Mouse (Mus musculus): Measurements from ENCODE around the gene Xpa.

Xpa gene

GRCm38 (mm10) chr4:46195781-46196487 is at the start of gene Xpa:
TSS of gene Xpa (minus strand) at chr4:46196311.
- DNase-seq (ENCODE audit: low spot score): peak; percentile 95

GRCm38 (mm10) chr4:46235871-46236270 is 39.8 kb upstream of the Xpa start:
- DNase-seq (ENCODE audit: low spot score): no peak

- no peak for DNase-seq (ENCODE audit: low spot score)
These were observed 38.6 kb upstream of the Xpa start for GRCm38 (mm10) chr4:46234739-46235138.

GRCm38 (mm10) chr4:46226972-46227535 is 30.9 kb upstream of the Xpa start:
- DNase-seq (ENCODE audit: low spot score): no peak

- no peak for DNase-seq (ENCODE audit: low spot score)
These were observed 25.0 kb upstream of the Xpa start for GRCm38 (mm10) chr4:46221090-46221489.

GRCm38 (mm10) chr4:46202562-46203126 is 6.5 kb upstream of the Xpa start:
- DNase-seq (ENCODE audit: low spot score): no peak

- peak; percentile 74 for DNase-seq (ENCODE audit: low spot score)
These were observed 5.9 kb upstream of the Xpa start for GRCm38 (mm10) chr4:46201834-46202561.

- no peak for DNase-seq (ENCODE audit: low spot score)
These were observed 2.0 kb upstream of the Xpa start for GRCm38 (mm10) chr4:46198064-46198463.

- DNase-seq (ENCODE audit: low spot score): no peak
These were observed 402 bp upstream of the Xpa start for GRCm38 (mm10) chr4:46196513-46196912.

- peak; percentile 31 for DNase-seq (ENCODE audit: low spot score)
These were observed 4.1 kb downstream of the Xpa start for GRCm38 (mm10) chr4:46192011-46192410.

- DNase-seq (ENCODE audit: low spot score): no peak
These were observed 9.6 kb downstream of the Xpa start for GRCm38 (mm10) chr4:46186466-46186865.

- no peak for DNase-seq (ENCODE audit: low spot score)
These were observed 10.2 kb downstream of the Xpa start for GRCm38 (mm10) chr4:46185890-46186289.

GRCm38 (mm10) chr4:46185423-46185822 is 10.7 kb downstream of the Xpa start:
- DNase-seq (ENCODE audit: low spot score): no peak

GRCm38 (mm10) chr4:46182181-46182580 is 13.9 kb downstream of the Xpa start:
- no peak for DNase-seq (ENCODE audit: low spot score)

GRCm38 (mm10) chr4:46181168-46181567 is 14.9 kb downstream of the Xpa start:
- no peak for DNase-seq (ENCODE audit: low spot score)

- DNase-seq (ENCODE audit: low spot score): no peak
These were observed 18.6 kb downstream of the Xpa start for GRCm38 (mm10) chr4:46177496-46177895.

- DNase-seq (ENCODE audit: low spot score): no peak
These were observed 19.1 kb downstream of the Xpa start for GRCm38 (mm10) chr4:46177018-46177417.

- DNase-seq (ENCODE audit: low spot score): no peak
These were observed 19.8 kb downstream of the Xpa start for GRCm38 (mm10) chr4:46176313-46176712.

- no peak for DNase-seq (ENCODE audit: low spot score)
These were observed 24.4 kb downstream of the Xpa start for GRCm38 (mm10) chr4:46171761-46172160.

GRCm38 (mm10) chr4:46165831-46166230 is 30.3 kb downstream of the Xpa start:
- DNase-seq (ENCODE audit: low spot score): no peak

GRCm38 (mm10) chr4:46164027-46164426 is 32.1 kb downstream of the Xpa start:
- no peak for DNase-seq (ENCODE audit: low spot score)

GRCm38 (mm10) chr4:46151903-46152544 is 44.1 kb downstream of the Xpa start:
- DNase-seq (ENCODE audit: low spot score): no peak

Data from lung, postnatal 25 days (tissue).